Mouse (Mus musculus) CH12.LX (cell line): ENCODE results near the gene Spred1. TPM values are rescaled to one million over a fixed set of nuclear protein-coding genes. Genes with fewer than 3 reads are reported as not detected.

Experiments
- DNase-seq: peaks from one replicate; pipeline ENCODE4 v3.0.0-alpha.2; 2013; ENCODE audit errors: extremely low read depth
- H3K27ac ChIP-seq: 2 replicates; pipeline ENCODE4 v1.5.1; 2012; ENCODE audit warnings: low read depth, mild to moderate bottlenecking, control low read depth, moderate library complexity; ENCODE audit not compliant: insufficient read depth
- H3K27me3 ChIP-seq: replicated peaks from 2 replicates; pipeline ENCODE3; 2012; ENCODE audit warnings: inconsistent platforms
- H3K36me3 ChIP-seq, 2 experiments: replicated peaks in 1 of 2; 2 replicates each; pipeline versions ENCODE3 to v1.6.1; 2012; ENCODE audit warnings: inconsistent platforms in 1 of 2, low read length in 1 of 2, mild to moderate bottlenecking in 1 of 2, mixed read lengths in 1 of 2, moderate library complexity in 1 of 2; ENCODE audit not compliant: control insufficient read depth in 1 of 2, insufficient read depth in 1 of 2
- H3K4me1 ChIP-seq, 2 experiments: 2 replicates each; pipeline ENCODE4 v1.6.1; 2012; ENCODE audit warnings: inconsistent platforms in 1 of 2, moderate library complexity in 1 of 2; ENCODE audit not compliant: insufficient read depth in 2 of 2, control insufficient read depth in 1 of 2
- H3K4me2 ChIP-seq: 2 replicates; pipeline ENCODE4 v1.6.1; 2012; ENCODE audit warnings: low read depth, mild to moderate bottlenecking, control low read depth; ENCODE audit not compliant: poor library complexity, insufficient read depth, severe bottlenecking
- H3K4me3 ChIP-seq, 3 experiments: fragments of 150-350 bp in 1 of 3; sonication (generic) in 1 of 3; replicated peaks in 1 of 3; 2 replicates each; pipeline versions ENCODE3 to v1.5.1; 2011 to 2012; ENCODE audit warnings: low read depth in 2 of 3, low read length in 2 of 3, mild to moderate bottlenecking in 2 of 3, moderate library complexity in 2 of 3, control low read depth in 1 of 3, improper control_type of control experiment in 1 of 3, inconsistent platforms in 1 of 3, mixed read lengths in 1 of 3; ENCODE audit not compliant: poor library complexity in 1 of 3
- H3K79me2 ChIP-seq: replicated peaks from 2 replicates; pipeline ENCODE4 v1.6.1; 2012; ENCODE audit warnings: mild to moderate bottlenecking, moderate library complexity; ENCODE audit not compliant: control insufficient read depth, poor library complexity, insufficient read depth, severe bottlenecking; ENCODE audit errors: extremely low read depth
- H3K9ac ChIP-seq: 2 replicates; pipeline ENCODE4 v1.6.1; 2012; ENCODE audit warnings: low read depth, mild to moderate bottlenecking, control low read depth, moderate library complexity; ENCODE audit not compliant: insufficient read depth
- H3K9me3 ChIP-seq: replicated peaks from 2 replicates; pipeline ENCODE3; 2012; ENCODE audit warnings: low read length, inconsistent platforms, mixed read lengths
- BHLHE40 ChIP-seq: IDR thresholded peaks from 2 replicates; pipeline ENCODE4 v1.6.1; 2011; ENCODE audit warnings: mild to moderate bottlenecking, low read depth, low read length, improper control_type of control experiment
- CHD2 ChIP-seq: IDR thresholded peaks from 2 replicates; pipeline ENCODE4 v1.6.1; 2011; ENCODE audit warnings: low read length, improper control_type of control experiment
- CTCF ChIP-seq, 2 experiments: IDR thresholded peaks in 1 of 2; conservative IDR thresholded peaks in 1 of 2; 2 replicates each; pipeline ENCODE4 v1.5.1; 2011 to 2012; ENCODE audit warnings: low read depth in 2 of 2, low read length in 2 of 2, improper control_type of control experiment in 1 of 2, inconsistent platforms in 1 of 2, mild to moderate bottlenecking in 1 of 2, moderate library complexity in 1 of 2
- E2F4 ChIP-seq: IDR thresholded peaks from 2 replicates; pipeline ENCODE4 v1.6.1; 2011; ENCODE audit warnings: low read depth, low read length, improper control_type of control experiment; ENCODE audit not compliant: insufficient replicate concordance
- ELF1 ChIP-seq: IDR thresholded peaks from 2 replicates; pipeline ENCODE4 v1.6.1; 2014; ENCODE audit warnings: low read depth, mild to moderate bottlenecking, inconsistent platforms, low read length, improper control_type of control experiment
- EP300 ChIP-seq: IDR thresholded peaks from 2 replicates; pipeline ENCODE4 v1.6.1; 2011; ENCODE audit warnings: low read length, improper control_type of control experiment
- ETS1 ChIP-seq: conservative IDR thresholded peaks from 2 replicates; pipeline ENCODE4 v1.6.1; 2012; ENCODE audit warnings: low read depth, mild to moderate bottlenecking, inconsistent platforms, low read length, improper control_type of control experiment, moderate library complexity
- MAFK ChIP-seq: IDR thresholded peaks from 2 replicates; pipeline ENCODE4 v1.6.1; 2011; ENCODE audit warnings: low read length, improper control_type of control experiment; ENCODE audit not compliant: insufficient replicate concordance
- MXI1 ChIP-seq: IDR thresholded peaks from 2 replicates; pipeline ENCODE4 v1.6.1; 2011; ENCODE audit warnings: mild to moderate bottlenecking, low read depth, low read length, improper control_type of control experiment
- MYC ChIP-seq: IDR thresholded peaks from 2 replicates; pipeline ENCODE4 v1.6.1; 2011; ENCODE audit warnings: low read depth, mild to moderate bottlenecking, improper control_type of control experiment, low read length
- NELFE ChIP-seq: IDR thresholded peaks from 2 replicates; pipeline ENCODE4 v1.6.1; 2011; ENCODE audit warnings: low read depth, low read length, improper control_type of control experiment
- NRF1 ChIP-seq: IDR thresholded peaks from 2 replicates; pipeline ENCODE4 v1.6.1; 2014; ENCODE audit warnings: low read depth, mild to moderate bottlenecking, inconsistent platforms, low read length, improper control_type of control experiment, moderate library complexity
- PAX5 ChIP-seq: IDR thresholded peaks from 2 replicates; pipeline ENCODE4 v1.6.1; 2012; ENCODE audit warnings: low read length, inconsistent platforms, mixed read lengths
- RCOR1 ChIP-seq: conservative IDR thresholded peaks from 2 replicates; pipeline ENCODE4 v1.6.1; 2012; ENCODE audit warnings: low read depth, mild to moderate bottlenecking, inconsistent platforms, low read length, improper control_type of control experiment
- SMC3 ChIP-seq: IDR thresholded peaks from 2 replicates; pipeline ENCODE4 v1.6.1; 2011; ENCODE audit warnings: low read depth, low read length, improper control_type of control experiment
- TBP ChIP-seq: conservative IDR thresholded peaks from 2 replicates; pipeline ENCODE4 v1.6.1; 2011; ENCODE audit warnings: low read depth, low read length, improper control_type of control experiment
- TCF12 ChIP-seq: IDR thresholded peaks from 2 replicates; pipeline ENCODE4 v1.6.1; 2014; ENCODE audit warnings: low read depth, mild to moderate bottlenecking, inconsistent platforms, low read length, improper control_type of control experiment
- UBTF ChIP-seq: IDR thresholded peaks from 2 replicates; pipeline ENCODE4 v1.6.1; 2012; ENCODE audit warnings: low read depth, mild to moderate bottlenecking, inconsistent platforms, low read length, improper control_type of control experiment, moderate library complexity
- USF1 ChIP-seq: IDR thresholded peaks from 2 replicates; pipeline ENCODE4 v1.6.1; 2014; ENCODE audit warnings: low read depth, mild to moderate bottlenecking, inconsistent platforms, low read length, improper control_type of control experiment
- USF2 ChIP-seq: conservative IDR thresholded peaks from 2 replicates; pipeline ENCODE4 v1.6.1; 2011; ENCODE audit warnings: low read depth, low read length, improper control_type of control experiment
- ZMIZ1 ChIP-seq: IDR thresholded peaks from 2 replicates; pipeline ENCODE4 v1.6.1; 2012; ENCODE audit warnings: low read depth, mild to moderate bottlenecking, inconsistent platforms, low read length, improper control_type of control experiment
- dilution Hi-C: fragments of 300-500 bp; cut with MboI; formaldehyde crosslinking; loops from 2 replicates; pipeline ENCODE4 v1.14.3; 2020; ENCODE audit warnings: low sequenced_read_pairs; ENCODE audit not compliant: extremely low pct_unique_long_range_greater_than_20kb, extremely low pct_ligation_motif_present
- in situ Hi-C: fragments of 300-500 bp; cut with MboI; formaldehyde crosslinking; loops from 3 replicates; pipeline ENCODE4 v1.14.3; 2019; ENCODE audit warnings: low sequenced_read_pairs, low pct_ligation_motif_present, low pct_unique_long_range_greater_than_20kb, mixed read lengths
- polyA plus RNA-seq: library from polyadenylated mRNA; unstranded; fragments of >175 nt; gene quantifications from 2 replicates; pipeline ENCODE4 v1.2.1, GENCODE M21; 2012; ENCODE audit warnings: low read depth; ENCODE audit not compliant: insufficient read length
- total RNA-seq, 2 experiments: library from RNA; depleted of rRNA; stranded (reverse); fragments of 300-350 nt in 1 of 2; fragments of >200 nt in 1 of 2; gene quantifications; 2 replicates each; pipeline ENCODE4 v1.2.3; 2012 to 2014

Gene Spred1
- total and polyA plus RNA-seq, 3 experiments = 6.9 to 16.5 (median 8.8) TPM

DNA sequence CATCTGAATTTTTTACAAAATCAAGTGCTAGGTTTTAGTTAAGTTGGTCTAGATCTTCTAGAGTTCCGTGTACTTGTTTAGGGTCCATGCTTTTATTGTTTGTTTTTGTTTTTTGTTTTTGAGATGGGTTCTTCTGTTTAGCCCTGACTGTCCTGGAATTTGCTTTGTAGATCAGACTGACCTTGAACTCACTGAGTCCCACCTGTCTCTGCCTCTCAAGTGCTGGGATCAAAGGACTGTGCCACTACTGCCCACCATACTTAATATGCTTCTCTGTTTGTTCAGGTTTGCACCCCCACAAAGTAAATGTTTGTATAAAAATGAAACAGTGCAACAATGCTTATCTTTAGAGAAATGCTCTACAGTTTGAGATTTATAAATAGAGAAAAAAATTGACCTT, 18.8 kb downstream of the Spred1 start:
- Histone ChIP-seq H3K27me3 (no peaks in the 10 kb centered on the region), H3K4me2 (no peak overlapping the region), H3K9ac (no peak overlapping the region), H3K36me3 (peaks cover 0 to 2% of the 10 kb centered on the region in 2 experiments), H3K79me2 (peaks cover 9% of the 10 kb centered on the region; the same call in 1 of the 2 replicates), H3K4me1 (peaks cover 0 to 24% of the 10 kb centered on the region in 2 experiments; a peak in 2 of 4 replicates), H3K27ac (no peak overlapping the region), H3K9me3 (no peaks in the 10 kb centered on the region), H3K4me3 (no peak overlapping the region)
- TF ChIP-seq ZMIZ1 = no peak
- TF ChIP-seq TBP = no peak
- TF ChIP-seq NELFE = no peak
- dilution Hi-C loops = no loop called here
- in situ Hi-C loops = no loop called here
- no peak for DNase-seq

DNA sequence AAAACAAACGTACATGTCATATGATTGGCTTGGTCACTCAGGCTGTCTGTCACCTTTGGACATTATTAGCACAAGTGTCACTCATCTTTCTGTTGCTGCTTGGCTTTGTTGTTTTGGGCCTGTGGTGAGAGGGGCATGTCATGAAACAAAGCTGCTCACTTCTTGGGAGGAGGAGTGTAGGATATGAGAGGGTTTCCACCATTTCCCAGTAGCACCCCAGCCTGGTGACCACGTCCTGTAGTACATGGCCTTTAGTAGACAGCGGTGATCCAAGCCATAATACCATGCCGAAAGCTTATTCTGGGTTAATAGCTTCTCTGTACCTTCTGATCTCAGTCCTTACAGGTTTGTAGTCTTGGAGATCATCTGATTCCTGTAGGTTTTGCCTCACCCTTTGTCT, 21.9 kb downstream of the Spred1 start:
- H3K4me1 ChIP-seq = no peaks in the 10 kb centered on the region
- H3K79me2 ChIP-seq = peaks cover 7% of the 10 kb centered on the region

DNA sequence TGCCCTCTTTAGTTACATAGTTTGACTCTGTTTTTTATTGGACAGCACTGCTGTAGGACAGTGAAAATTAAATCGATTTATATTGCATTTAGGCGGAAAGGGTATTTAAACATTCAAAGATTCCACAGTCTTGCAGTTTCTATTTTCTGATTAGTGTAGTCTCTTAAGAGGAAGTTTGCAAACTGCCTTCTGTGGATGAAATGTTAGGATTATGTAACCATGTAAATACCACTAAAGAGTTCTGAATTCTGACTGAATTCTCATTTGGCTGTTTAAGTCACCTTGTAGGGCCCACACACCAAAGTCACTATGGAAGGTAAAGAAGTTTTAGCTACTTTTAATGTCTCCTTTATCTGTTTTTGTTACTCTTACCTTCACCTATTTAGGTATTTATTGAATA, 24.9 kb downstream of the Spred1 start:
- no peak for DNase-seq
- no peaks in the 10 kb centered on the region for H3K9me3 ChIP-seq
- H3K4me3 ChIP-seq = no peak overlapping the region
- dilution Hi-C loops = no loop called here
- no peaks in the 10 kb centered on the region for H3K27me3 ChIP-seq
- peaks cover 0 to 4% of the 10 kb centered on the region in 2 experiments for H3K36me3 ChIP-seq
- no peak for TF ChIP-seq USF1
- no peak for TF ChIP-seq BHLHE40
- no peak for TF ChIP-seq TCF12
- no peak for TF ChIP-seq CTCF (conservative IDR thresholded peaks at IDR 0.05 in 1 of 2, IDR thresholded peaks at IDR 0.05 in 1 of 2; ENCODE audit: low read depth in 2 of 2, low read length in 2 of 2)
- no peak for TF ChIP-seq NRF1
- no peak for TF ChIP-seq CHD2
- TF ChIP-seq USF2 = no peak
- TF ChIP-seq NELFE = no peak
- no peak for TF ChIP-seq RCOR1
- TF ChIP-seq ETS1 = no peak
- no peak for TF ChIP-seq ELF1
- no peak for TF ChIP-seq TBP
- no peak for TF ChIP-seq SMC3
- no peak for TF ChIP-seq EP300
- TF ChIP-seq, all 38 proteins: peak for 0
- H3K4me2 ChIP-seq = no peak overlapping the region
- peaks cover 2% of the 10 kb centered on the region for H3K79me2 ChIP-seq
- H3K9ac ChIP-seq = no peak overlapping the region
- no peak overlapping the region for H3K27ac ChIP-seq
- in situ Hi-C loops = no loop called here
- H3K4me1 ChIP-seq = no peaks in the 10 kb centered on the region

More for the DNA sequence above, 21.9 kb downstream of the Spred1 start:
- no peak for TF ChIP-seq ZMIZ1
- TF ChIP-seq EP300 = no peak
- no peak for TF ChIP-seq BHLHE40
- no peak for TF ChIP-seq MYC
- no peak for TF ChIP-seq MXI1
- no peak for TF ChIP-seq ETS1
- no peak for TF ChIP-seq PAX5
- no peak for TF ChIP-seq UBTF
- no peak for TF ChIP-seq MAFK
- TF ChIP-seq E2F4 = no peak
- Histone ChIP-seq H3K27ac (no peak overlapping the region), H3K4me2 (no peak overlapping the region), H3K9ac (no peak overlapping the region), H3K36me3 (peaks cover 0 to 4% of the 10 kb centered on the region in 2 experiments), H3K9me3 (no peaks in the 10 kb centered on the region), H3K27me3 (no peaks in the 10 kb centered on the region), H3K4me3 (no peak overlapping the region)
- dilution Hi-C loops (no loop called here), in situ Hi-C loops (no loop called here)
- DNase-seq = no peak
